Mouse (Mus musculus) liver, adult 2 months (tissue): ENCODE measurements around the gene Rln1. TPM values are rescaled to one million over a fixed set of nuclear protein-coding genes. Genes with fewer than 3 reads are reported as not detected.

ENCODE experiments used
- DNase-seq: peaks from one replicate; pipeline ENCODE4 v3.0.0-alpha.2; 2011; ENCODE audit warnings: low read depth, low spot score; ENCODE audit errors: extremely low read depth
- H3K27ac ChIP-seq: fragments of 200-500 bp; replicated peaks from 2 replicates; pipeline ENCODE4 v1.5.1; 2012; ENCODE audit warnings: low read depth, mild to moderate bottlenecking, control low read depth, inconsistent platforms, low read length; ENCODE audit not compliant: insufficient read depth
- H3K27me3 ChIP-seq: fragments of 200-500 bp; 2 replicates; pipeline ENCODE4 v1.6.1; 2012; ENCODE audit warnings: mild to moderate bottlenecking, moderate library complexity, low read length, inconsistent platforms; ENCODE audit not compliant: control insufficient read depth, insufficient read depth
- H3K36me3 ChIP-seq: fragments of 200-500 bp; 2 replicates; pipeline ENCODE4 v1.6.1; 2012; ENCODE audit warnings: low read length, inconsistent platforms; ENCODE audit not compliant: control insufficient read depth, insufficient read depth
- H3K4me1 ChIP-seq: fragments of 200-500 bp; 2 replicates; pipeline ENCODE4 v1.6.1; 2011; ENCODE audit warnings: low read length; ENCODE audit not compliant: control insufficient read depth, insufficient read depth
- H3K4me3 ChIP-seq: fragments of 200-500 bp; 2 replicates; pipeline ENCODE4 v1.5.1; 2011; ENCODE audit warnings: low read depth, mild to moderate bottlenecking, control low read depth, low read length, moderate library complexity; ENCODE audit not compliant: insufficient read depth
- H3K79me2 ChIP-seq: fragments of 200-500 bp; 2 replicates; pipeline ENCODE4 v1.6.1; 2012; ENCODE audit warnings: inconsistent platforms, mild to moderate bottlenecking, low read length, moderate library complexity; ENCODE audit not compliant: control insufficient read depth, insufficient read depth
- H3K9ac ChIP-seq: fragments of 200-500 bp; 2 replicates; pipeline ENCODE4 v1.6.1; 2012; ENCODE audit warnings: low read depth, mild to moderate bottlenecking, control low read depth, inconsistent platforms, low read length
- CTCF ChIP-seq: fragments of 200-500 bp; IDR thresholded peaks from 2 replicates; pipeline ENCODE4 v1.5.1; 2011; ENCODE audit warnings: low read depth, low read length, control low read depth
- POLR2A ChIP-seq: fragments of 200-500 bp; IDR thresholded peaks from 2 replicates; pipeline ENCODE4 v1.6.1; 2011; ENCODE audit warnings: low read length, control low read depth; ENCODE audit not compliant: insufficient read depth; ENCODE audit errors: extremely low read depth
- WGBS: fragments of 180-500 bp; shearing (Covaris S2); methylation state at CpG from one replicate; pipeline ENCODE4 v1.1.7; 2018; 5-methylcytosine and 5-hydroxymethylcytosine counted together
- polyA plus RNA-seq: library from polyadenylated mRNA; depleted of rRNA; stranded (reverse); fragments of >200 nt; gene quantifications from 2 replicates; pipeline ENCODE4 v1.2.3, GENCODE M21; 2012
- total RNA-seq: library from RNA; depleted of rRNA; stranded (reverse); fragments of >200 nt; gene quantifications from 2 replicates; pipeline ENCODE4 v1.2.3, GENCODE M21; 2014

Rln1 gene
- total and polyA plus RNA-seq, 2 experiments: not detected

GRCm38 (mm10) chr19:29323416-29324049 lies 10.9 kb downstream of the Rln1 start:
- no peaks in the 10 kb centered on the region for H3K79me2 ChIP-seq
- TF ChIP-seq POLR2A (no peak), CTCF (no peak)
- H3K36me3 ChIP-seq: no peaks in the 10 kb centered on the region
- no peak overlapping the region for H3K9ac ChIP-seq
- no peaks in the 10 kb centered on the region for H3K27me3 ChIP-seq
- H3K4me3 ChIP-seq: no peak overlapping the region
- H3K27ac ChIP-seq: no peak overlapping the region
- WGBS: 83% methylated on average over 8 of the region's 8 CpGs
- no peak for DNase-seq
- no peaks in the 10 kb centered on the region for H3K4me1 ChIP-seq

GRCm38 (mm10) chr19:29312661-29313060 lies 21.8 kb downstream of the Rln1 start:
- Histone ChIP-seq H3K4me3 (no peak overlapping the region), H3K9ac (no peak overlapping the region), H3K27ac (no peak overlapping the region), H3K27me3 (no peaks in the 10 kb centered on the region), H3K79me2 (no peaks in the 10 kb centered on the region), H3K36me3 (peaks cover 14% of the 10 kb centered on the region; the same call in 1 of the 2 replicates), H3K4me1 (no peaks in the 10 kb centered on the region)
- WGBS: 92% methylated on average over 7 of the region's 7 CpGs
- DNase-seq: no peak
- TF ChIP-seq POLR2A: no peak
- TF ChIP-seq CTCF: no peak

GRCm38 (mm10) chr19:29311791-29312190 lies 22.7 kb downstream of the Rln1 start:
- H3K36me3 ChIP-seq: peaks cover 14% of the 10 kb centered on the region; the same call in 1 of the 2 replicates
- no peak overlapping the region for H3K27ac ChIP-seq
- H3K4me3 ChIP-seq: no peak overlapping the region
- no peaks in the 10 kb centered on the region for H3K4me1 ChIP-seq
- TF ChIP-seq CTCF (no peak), POLR2A (no peak)
- no peak for DNase-seq
- H3K9ac ChIP-seq: no peak overlapping the region
- no peaks in the 10 kb centered on the region for H3K79me2 ChIP-seq
- no peaks in the 10 kb centered on the region for H3K27me3 ChIP-seq
- 92% methylated on average over 8 of the region's 8 CpGs for WGBS

GRCm38 (mm10) chr19:29308832-29309231 lies 25.6 kb downstream of the Rln1 start:
- TF ChIP-seq POLR2A (no peak), CTCF (no peak)
- no peaks in the 10 kb centered on the region for H3K79me2 ChIP-seq
- peaks cover 17% of the 10 kb centered on the region for H3K36me3 ChIP-seq
- no peak overlapping the region for H3K4me3 ChIP-seq
- H3K27me3 ChIP-seq: no peaks in the 10 kb centered on the region
- no peak for DNase-seq
- H3K27ac ChIP-seq: no peak overlapping the region
- no peaks in the 10 kb centered on the region for H3K4me1 ChIP-seq
- no peak overlapping the region for H3K9ac ChIP-seq

GRCm38 (mm10) chr19:29302119-29302518 lies 32.4 kb downstream of the Rln1 start:
- Histone ChIP-seq H3K27me3 (no peaks in the 10 kb centered on the region), H3K4me3 (no peak overlapping the region), H3K36me3 (peaks cover 36% of the 10 kb centered on the region), H3K79me2 (no peaks in the 10 kb centered on the region), H3K4me1 (no peaks in the 10 kb centered on the region), H3K9ac (no peak overlapping the region), H3K27ac (no peak overlapping the region)
- TF ChIP-seq CTCF (no peak), POLR2A (no peak)
- WGBS: 93% methylated on average over 2 of the region's 2 CpGs
- DNase-seq: no peak

GRCm38 (mm10) chr19:29300919-29301318 lies 33.6 kb downstream of the Rln1 start:
- H3K9ac ChIP-seq: no peak overlapping the region
- no peak for DNase-seq
- no peaks in the 10 kb centered on the region for H3K27me3 ChIP-seq
- no peak for TF ChIP-seq POLR2A
- H3K36me3 ChIP-seq: peaks cover 36% of the 10 kb centered on the region
- WGBS: 98% methylated on average over 13 of the region's 13 CpGs
- H3K4me3 ChIP-seq: no peak overlapping the region
- no peaks in the 10 kb centered on the region for H3K4me1 ChIP-seq
- no peaks in the 10 kb centered on the region for H3K79me2 ChIP-seq
- no peak overlapping the region for H3K27ac ChIP-seq
